Mouse (Mus musculus): ENCODE results near the gene Ly75.

DNA sequence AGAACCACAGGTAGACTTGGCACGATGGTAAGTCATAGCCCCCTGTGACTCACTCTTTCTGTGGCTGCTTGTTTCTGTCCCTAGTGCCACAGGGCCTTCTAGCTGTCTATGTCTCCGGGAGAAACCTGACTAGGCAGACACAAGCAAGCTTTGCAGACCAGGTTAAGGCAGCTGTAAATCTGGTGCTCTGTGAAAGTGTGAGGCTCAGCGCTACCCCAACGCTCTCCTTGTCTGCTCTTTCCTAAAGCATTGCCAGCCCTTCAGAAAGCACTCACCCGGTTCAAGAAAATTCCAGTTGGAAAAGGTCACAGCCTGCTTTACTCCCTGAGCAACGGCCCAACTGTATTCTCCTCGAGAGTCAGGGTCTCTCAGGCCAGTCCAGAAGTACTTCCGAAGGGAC lies 31.3 kb downstream of the Ly75 start:
- TF ChIP-seq POLR2A (IDR thresholded peaks at IDR 0.05; ENCODE audit: insufficient read depth, low read depth, low read length): no peak
- no peak for TF ChIP-seq EP300 (IDR thresholded peaks at IDR 0.05; ENCODE audit: insufficient read depth, low read depth, low read length)
- TF ChIP-seq CTCF (IDR thresholded peaks at IDR 0.05): no peak

All from heart, adult 2 months (tissue).